Mouse (Mus musculus) layer of hippocampus, postnatal 10 days (tissue): ENCODE results near the gene Lamc3. TPM values are rescaled to one million over a fixed set of nuclear protein-coding genes. Genes with fewer than 3 reads are reported as not detected.

ENCODE experiments used
- DNase-seq, 2 experiments: peaks; one replicate each; pipeline ENCODE4 v3.0.0; 2021; ENCODE audit warnings: low spot score in 2 of 2
- total RNA-seq, 2 experiments: library from RNA; stranded (reverse); gene quantifications; 2 replicates each; pipeline ENCODE4 v1.2.3; 2021

Gene Lamc3
- total RNA-seq, 2 experiments from 2014 or later: 9.4 to 10.2 TPM

- DNase-seq: no peak
Observed at GRCm38 (mm10) chr2:31966801-31967200, 79.7 kb downstream of the Lamc3 start.

GRCm38 (mm10) chr2:31972589-31972988, 85.5 kb downstream of the Lamc3 start:
- DNase-seq: no peak

- DNase-seq: peak; percentile 99
Observed at GRCm38 (mm10) chr2:31974141-31974808, 87.2 kb downstream of the Lamc3 start, which contains the start of gene Nup214. Nup214 (plus strand) TSS chr2:31974436.

GRCm38 (mm10) chr2:31974809-31975371, 87.8 kb downstream of the Lamc3 start:
- DNase-seq: no peak

- no peak for DNase-seq
Observed at GRCm38 (mm10) chr2:31987774-31988173, 100.7 kb downstream of the Lamc3 start.

GRCm38 (mm10) chr2:31990961-31991360, 103.9 kb downstream of the Lamc3 start:
- no peak for DNase-seq

- no peak for DNase-seq
Observed at GRCm38 (mm10) chr2:31994896-31995295, 107.8 kb downstream of the Lamc3 start.

- DNase-seq: peak; percentile 29 to 30
Observed at GRCm38 (mm10) chr2:31996060-31996459, 109.0 kb downstream of the Lamc3 start.

Other genes with a start within 250 kb of the Lamc3 start
- gene Prdm12, start 247.3 kb upstream of the Lamc3 start, total RNA-seq: under 1 TPM in 1 of 2 experiments, not detected in 1; 0.31 TPM
- 10 to 100 TPM; 18.9 to 23.4 TPM for gene Exosc2, start 216.6 kb upstream of the Lamc3 start, total RNA-seq
- 10 to 100 TPM; 42.2 to 48.3 TPM for gene Abl1, start 198.9 kb upstream of the Lamc3 start, total RNA-seq
- gene Qrfp, start 76.7 kb upstream of the Lamc3 start, total RNA-seq: not detected
- gene Fibcd1, start 41.3 kb upstream of the Lamc3 start, total RNA-seq: 10 to 100 TPM; 85.7 to 96.1 TPM
- gene Aif1l, start 62.8 kb downstream of the Lamc3 start, total RNA-seq: 1 to 10 TPM; 8.6 to 8.8 TPM
- 10 to 100 TPM; 51.7 to 57.0 TPM for gene Nup214, start 87.1 kb downstream of the Lamc3 start, total RNA-seq
- 1 to 10 TPM; 2.3 to 2.6 TPM for gene Fam78a, start 197.6 kb downstream of the Lamc3 start, total RNA-seq
- 10 to 100 TPM; 17.7 to 19.0 TPM for gene Plpp7, start 208.2 kb downstream of the Lamc3 start, total RNA-seq